Mouse (Mus musculus): ENCODE measurements around the gene Hipk1. TPM values are rescaled to one million over a fixed set of nuclear protein-coding genes. Genes with fewer than 3 reads are reported as not detected.

The Hipk1 gene
- polyA plus RNA-seq, 1 experiment: 15.6 TPM

DNA sequence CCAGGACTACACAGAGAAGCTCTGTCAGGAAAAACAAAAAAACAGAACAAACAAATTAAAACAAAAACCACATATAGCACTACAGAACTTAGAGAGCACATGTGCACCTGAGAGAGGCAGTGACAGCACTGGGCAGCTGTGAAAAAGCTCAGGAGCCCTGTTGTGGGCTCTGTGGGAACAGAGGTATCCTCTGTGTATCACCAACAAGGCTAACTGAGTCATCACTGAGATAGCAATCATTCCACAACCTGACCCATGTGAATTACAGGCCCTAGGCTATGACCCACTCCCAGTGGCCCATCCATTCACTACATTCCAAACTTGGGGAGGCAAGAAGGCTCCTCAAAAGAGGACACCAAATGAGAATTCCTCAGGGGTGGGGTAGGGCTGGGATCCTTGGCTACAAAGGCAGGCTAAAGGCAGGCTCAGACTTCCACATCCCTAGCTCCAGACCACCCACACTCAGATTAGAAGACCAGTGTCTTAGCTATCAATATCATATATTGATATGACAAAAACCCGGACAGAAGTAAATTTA is 94.9 kb downstream of the Hipk1 start:
- TF ChIP-seq MYOD1 (IDR thresholded peaks at IDR 0.05; ENCODE audit: control insufficient read depth, insufficient read length, low read depth): peak; percentile 42
- no peak for TF ChIP-seq USF1 (IDR thresholded peaks at IDR 0.05; ENCODE audit: low read depth)
- no peaks in the 10 kb centered on the region for H3K36me3 ChIP-seq (ENCODE audit: control insufficient read depth, insufficient read depth)
- H3K27me3 ChIP-seq (ENCODE audit: control insufficient read depth, insufficient read depth, insufficient read length): no peaks in the 10 kb centered on the region
- H3ac ChIP-seq (ENCODE audit: control insufficient read depth, insufficient read length, low read depth): no peak overlapping the region
- no peaks in the 10 kb centered on the region for H3K79me2 ChIP-seq (ENCODE audit: control insufficient read depth, insufficient read depth)
- no peak overlapping the region for H3K4me3 ChIP-seq (ENCODE audit: insufficient read depth, poor library complexity, severe bottlenecking)
- H3K79me3 ChIP-seq (ENCODE audit: low read depth): no peaks in the 10 kb centered on the region

DNA sequence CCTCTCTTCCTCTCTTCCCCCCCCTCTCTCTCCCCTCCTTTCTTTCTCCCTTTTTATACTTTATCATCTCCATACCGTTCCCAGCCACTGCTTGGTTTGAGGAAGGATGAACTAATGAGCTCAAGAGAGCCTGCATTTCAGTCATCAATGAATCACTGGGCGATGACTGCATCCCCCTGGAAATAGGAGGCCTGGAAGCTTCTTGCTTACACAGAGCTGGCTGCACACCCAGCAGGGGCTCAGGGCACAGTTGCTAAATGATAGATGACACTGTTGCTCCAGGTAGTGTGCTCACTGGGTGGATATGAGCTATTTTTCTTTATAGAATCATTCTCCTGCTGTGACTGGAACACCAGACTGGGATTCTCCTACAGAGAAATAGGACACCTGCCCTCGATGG is 95.8 kb downstream of the Hipk1 start:
- Histone ChIP-seq H3K36me3 (ENCODE audit: control insufficient read depth, insufficient read depth) (no peaks in the 10 kb centered on the region), H3K4me3 (ENCODE audit: insufficient read depth, poor library complexity, severe bottlenecking) (no peak overlapping the region), H3K27me3 (ENCODE audit: control insufficient read depth, insufficient read depth, insufficient read length) (no peaks in the 10 kb centered on the region), H3K79me3 (ENCODE audit: low read depth) (no peaks in the 10 kb centered on the region), H3K79me2 (ENCODE audit: control insufficient read depth, insufficient read depth) (no peaks in the 10 kb centered on the region), H3ac (ENCODE audit: control insufficient read depth, insufficient read length, low read depth) (no peak overlapping the region)
- TF ChIP-seq CEBPB (IDR thresholded peaks at IDR 0.05; ENCODE audit: low read depth) (no peak), FOSL1 (IDR thresholded peaks at IDR 0.05; ENCODE audit: insufficient read depth, low read length, poor library complexity, severe bottlenecking) (no peak)

DNA sequence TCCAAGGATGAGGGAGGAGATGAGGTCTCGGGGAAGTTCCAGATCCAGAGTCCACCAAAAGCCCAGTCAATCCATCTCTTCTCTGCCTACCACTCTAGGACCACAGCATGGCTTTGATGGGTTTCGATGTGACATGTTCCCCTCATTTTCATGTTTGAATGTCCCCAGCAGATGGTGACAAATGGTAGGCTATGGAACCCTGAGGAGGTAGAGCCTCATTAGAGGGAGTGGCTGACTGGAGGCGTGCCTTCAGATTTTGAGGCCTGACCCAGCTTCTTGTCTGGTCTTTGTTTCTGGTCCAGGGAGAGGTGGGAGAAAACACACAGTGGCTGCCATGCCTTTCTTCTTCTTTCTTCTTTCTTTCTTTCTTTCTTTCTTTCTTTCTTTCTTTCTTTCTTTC is 100.9 kb downstream of the Hipk1 start:
- no peaks in the 10 kb centered on the region for H3K27me3 ChIP-seq (ENCODE audit: control insufficient read depth, insufficient read depth, insufficient read length)
- H3ac ChIP-seq (ENCODE audit: control insufficient read depth, insufficient read length, low read depth): no peak overlapping the region
- no peak overlapping the region for H3K4me3 ChIP-seq (ENCODE audit: insufficient read depth, poor library complexity, severe bottlenecking)
- H3K79me2 ChIP-seq (ENCODE audit: control insufficient read depth, insufficient read depth): no peaks in the 10 kb centered on the region
- H3K36me3 ChIP-seq (ENCODE audit: control insufficient read depth, insufficient read depth): no peaks in the 10 kb centered on the region
- no peak for TF ChIP-seq MYOG (IDR thresholded peaks at IDR 0.05; ENCODE audit: control insufficient read depth, extremely low read depth, insufficient read length)
- no peak for TF ChIP-seq FOSL1 (IDR thresholded peaks at IDR 0.05; ENCODE audit: insufficient read depth, low read length, poor library complexity, severe bottlenecking)
- no peak for TF ChIP-seq CTCF (IDR thresholded peaks at IDR 0.05; ENCODE audit: control insufficient read depth, insufficient read depth, insufficient read length)
- no peak for TF ChIP-seq CEBPB (IDR thresholded peaks at IDR 0.05; ENCODE audit: low read depth)
- no peak for TF ChIP-seq USF1 (IDR thresholded peaks at IDR 0.05; ENCODE audit: low read depth)
- no peaks in the 10 kb centered on the region for H3K79me3 ChIP-seq (ENCODE audit: low read depth)

Other genes starting within 250 kb of the Hipk1 start
- not detected for gene Syt6, start 216.3 kb downstream of the Hipk1 start, polyA plus RNA-seq (2012; fragmentation: generic; extraction: Trizol)
- gene Atg4a-ps, start 145.5 kb downstream of the Hipk1 start, polyA plus RNA-seq (2012; fragmentation: generic; extraction: Trizol): 0.04 TPM
- 7.5 TPM for gene Olfml3, start 53.6 kb downstream of the Hipk1 start, polyA plus RNA-seq (2012; fragmentation: generic; extraction: Trizol)
- not detected for gene Gm10964, start 52.2 kb downstream of the Hipk1 start, polyA plus RNA-seq (2012; fragmentation: generic; extraction: Trizol)
- gene Dclre1b, start 17.9 kb upstream of the Hipk1 start, polyA plus RNA-seq (2012; fragmentation: generic; extraction: Trizol): 7.6 TPM
- 8.8 TPM for gene Ap4b1, start 18.0 kb upstream of the Hipk1 start, polyA plus RNA-seq (2012; fragmentation: generic; extraction: Trizol)
- not detected for gene Gm43064, start 18.0 kb upstream of the Hipk1 start, polyA plus RNA-seq (2012; fragmentation: generic; extraction: Trizol)
- gene Bcl2l15, start 41.0 kb upstream of the Hipk1 start, polyA plus RNA-seq (2012; fragmentation: generic; extraction: Trizol): 0.37 TPM
- gene Ptpn22, start 68.2 kb upstream of the Hipk1 start, polyA plus RNA-seq (2012; fragmentation: generic; extraction: Trizol): 1.8 TPM
- gene Rsbn1, start 122.6 kb upstream of the Hipk1 start, polyA plus RNA-seq (2012; fragmentation: generic; extraction: Trizol): 2.6 TPM
- gene Phtf1, start 176.5 kb upstream of the Hipk1 start, polyA plus RNA-seq (2012; fragmentation: generic; extraction: Trizol): 10.0 TPM